Mouse (Mus musculus): ENCODE results near the gene Prune2. TPM values are rescaled to one million over a fixed set of nuclear protein-coding genes. Genes with fewer than 3 reads are reported as not detected.

The Prune2 gene
- total RNA-seq, 2 experiments from 2014 or later = 41.3 to 41.6 TPM

DNA sequence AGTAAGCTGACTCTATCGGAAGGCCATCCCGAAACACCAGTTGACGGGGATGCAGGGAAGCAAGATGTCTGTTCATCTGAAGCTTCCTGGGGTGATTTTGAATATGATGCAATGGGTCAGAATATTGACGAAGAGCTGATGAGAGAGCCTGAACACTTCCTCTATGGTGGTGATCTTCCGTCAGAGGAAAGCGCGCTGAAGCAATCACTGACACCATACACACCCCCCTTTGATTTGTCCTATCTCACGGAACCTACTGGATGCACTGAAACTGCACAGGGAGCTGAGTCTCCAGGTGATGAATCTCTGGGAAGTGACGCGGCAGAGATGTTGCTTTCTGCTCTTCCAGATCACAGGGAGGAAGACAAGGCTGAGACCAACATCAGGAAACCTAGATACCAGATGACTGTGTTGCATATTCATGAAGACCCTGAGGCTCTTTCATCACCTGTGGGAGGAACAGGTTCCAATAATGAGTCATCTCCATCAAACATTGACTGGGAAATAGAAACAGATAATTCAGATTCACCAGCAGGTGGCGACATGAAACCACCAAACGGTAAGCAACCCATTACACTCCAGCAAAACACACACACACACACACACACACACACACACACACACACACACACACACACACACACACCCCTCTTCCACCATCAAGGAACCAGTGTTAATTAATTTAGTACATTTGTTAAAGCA, 168.3 kb downstream of the Prune2 start:
- peak; percentile 63 to 74 for DNase-seq (ENCODE audit: low spot score in 2 of 2)

GRCm38 (mm10) chr19:17125380-17125779, 169.5 kb downstream of the Prune2 start:
- DNase-seq (ENCODE audit: low spot score in 2 of 2) = no peak

DNA sequence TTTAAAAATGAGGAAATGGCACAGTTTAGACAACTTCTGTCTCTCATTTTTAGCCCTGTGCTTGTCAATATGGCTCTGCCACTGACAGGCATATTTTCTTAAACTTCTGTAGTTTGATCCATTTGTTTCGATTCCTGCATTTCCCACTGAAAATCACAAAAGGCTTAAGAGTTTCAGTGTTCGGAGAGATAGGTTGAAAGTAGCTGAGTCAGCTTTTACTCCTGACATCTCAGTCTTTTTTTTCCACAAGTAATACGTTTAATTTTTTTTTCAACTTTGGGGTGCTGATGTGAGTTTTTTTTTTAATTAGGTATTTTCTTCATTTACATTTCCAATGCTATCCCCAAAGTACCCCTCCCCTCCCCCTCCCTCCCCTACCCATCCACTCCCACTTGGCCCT, 174.6 kb downstream of the Prune2 start:
- DNase-seq (ENCODE audit: low spot score in 2 of 2) = no peak

GRCm38 (mm10) chr19:17136677-17137460, 181.0 kb downstream of the Prune2 start:
- DNase-seq (ENCODE audit: low spot score in 2 of 2) = peak; percentile 41 to 60

DNA sequence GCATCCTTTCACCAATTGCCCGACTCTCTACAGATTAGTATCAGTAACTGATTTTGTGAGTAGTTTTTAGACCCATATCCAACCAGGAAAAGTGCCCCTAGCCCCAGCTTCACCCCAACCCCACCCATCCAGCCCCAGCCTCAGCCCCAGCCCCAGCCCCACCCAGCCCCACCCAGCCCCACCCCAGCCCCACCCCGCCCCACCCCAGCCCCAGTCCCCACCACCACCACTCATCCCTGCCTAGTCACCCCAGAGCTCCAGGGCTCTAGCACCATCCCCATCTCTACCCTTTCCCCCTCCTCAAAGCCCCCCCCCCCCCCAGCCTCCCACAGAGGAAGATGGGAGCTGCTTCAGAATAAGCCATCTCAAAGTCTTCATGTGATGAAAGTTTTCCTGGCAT, 181.7 kb downstream of the Prune2 start:
- DNase-seq (ENCODE audit: low spot score in 2 of 2) = no peak

DNA sequence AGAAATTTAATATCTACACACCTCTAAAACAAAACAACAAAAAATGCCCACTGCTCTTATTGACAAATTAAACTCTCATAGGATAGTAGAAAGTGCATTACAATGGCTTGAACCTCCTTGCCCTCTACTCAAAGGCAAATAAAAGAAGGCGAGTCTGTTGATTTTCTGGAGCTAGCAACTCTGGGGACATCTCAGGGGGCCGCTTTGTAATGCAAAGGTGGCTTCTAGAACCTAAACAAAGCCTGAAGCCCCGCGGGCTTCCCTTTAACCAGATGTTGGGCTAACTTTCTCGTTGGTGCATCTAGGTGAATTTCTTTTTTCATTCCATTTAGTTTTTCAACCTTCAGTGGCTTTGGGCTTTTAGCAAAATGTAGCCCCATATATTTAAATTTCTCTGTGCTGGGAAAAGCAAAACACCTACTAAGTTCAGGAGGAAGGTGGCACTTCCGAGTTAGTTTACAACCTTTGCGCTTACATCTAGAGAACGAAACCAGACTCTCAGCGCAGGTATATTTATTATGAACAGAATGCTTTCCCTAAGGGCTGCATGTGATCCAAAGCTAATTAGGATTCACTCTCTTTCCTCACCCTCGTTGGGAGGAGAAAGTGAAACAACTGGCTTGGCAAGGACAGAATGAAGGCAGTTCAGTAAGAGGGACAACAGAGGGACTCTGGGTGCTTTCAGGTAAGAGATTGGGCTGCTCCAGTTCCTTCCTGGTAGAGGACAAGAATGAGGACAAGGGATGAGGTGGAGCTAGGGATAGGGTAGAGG, 182.4 kb downstream of the Prune2 start:
- no peak for DNase-seq (ENCODE audit: low spot score in 2 of 2)

GRCm38 (mm10) chr19:17140016-17140914, 184.3 kb downstream of the Prune2 start:
- no peak for DNase-seq (ENCODE audit: low spot score in 2 of 2)

GRCm38 (mm10) chr19:17143245-17143644, 187.3 kb downstream of the Prune2 start:
- DNase-seq (ENCODE audit: low spot score in 2 of 2) = no peak

DNA sequence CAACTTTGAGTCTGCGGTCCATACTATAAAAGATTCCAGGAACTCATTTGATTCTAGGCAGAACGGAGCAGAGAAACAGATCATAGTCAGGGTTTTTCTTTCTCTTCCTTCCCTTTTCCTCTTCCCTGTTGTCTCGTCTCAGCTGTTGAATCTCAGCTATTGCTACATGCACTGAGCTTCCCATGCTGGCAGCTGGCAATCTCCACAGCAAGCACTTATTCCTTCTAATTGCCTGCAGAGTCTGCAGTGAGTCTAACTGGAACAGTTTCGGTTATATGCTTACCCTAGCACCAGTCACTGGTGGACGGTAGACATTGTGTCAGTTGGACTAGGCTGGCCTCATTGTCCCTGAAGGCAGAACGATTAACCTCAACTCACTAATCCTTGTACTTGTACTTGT, 188.3 kb downstream of the Prune2 start:
- DNase-seq (ENCODE audit: low spot score in 2 of 2) = no peak

DNA sequence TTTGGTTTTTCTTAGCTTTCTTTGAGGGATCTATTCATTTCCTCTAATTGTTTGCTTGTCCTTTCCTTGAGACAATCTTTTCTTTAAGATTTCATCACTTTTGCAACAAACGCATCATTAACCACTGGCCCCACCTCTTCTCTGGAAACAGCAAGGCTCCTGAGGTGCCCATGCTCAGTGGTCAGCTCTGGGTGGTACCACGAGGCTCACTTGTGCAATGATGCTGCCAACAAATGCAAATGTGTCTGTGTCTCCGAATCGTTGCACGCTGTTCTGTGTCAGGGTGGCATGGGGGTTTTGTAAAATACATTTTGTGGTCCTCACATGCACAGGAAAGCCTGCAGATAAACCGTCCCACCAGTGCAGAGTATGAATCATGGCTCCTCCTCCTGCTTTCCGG, 194.1 kb downstream of the Prune2 start:
- DNase-seq (ENCODE audit: low spot score in 2 of 2) = no peak

- no peak for DNase-seq (ENCODE audit: low spot score in 2 of 2)
Observed at GRCm38 (mm10) chr19:17151781-17152180, 195.9 kb downstream of the Prune2 start.

GRCm38 (mm10) chr19:17152461-17152860, 196.5 kb downstream of the Prune2 start:
- no peak for DNase-seq (ENCODE audit: low spot score in 2 of 2)

DNA sequence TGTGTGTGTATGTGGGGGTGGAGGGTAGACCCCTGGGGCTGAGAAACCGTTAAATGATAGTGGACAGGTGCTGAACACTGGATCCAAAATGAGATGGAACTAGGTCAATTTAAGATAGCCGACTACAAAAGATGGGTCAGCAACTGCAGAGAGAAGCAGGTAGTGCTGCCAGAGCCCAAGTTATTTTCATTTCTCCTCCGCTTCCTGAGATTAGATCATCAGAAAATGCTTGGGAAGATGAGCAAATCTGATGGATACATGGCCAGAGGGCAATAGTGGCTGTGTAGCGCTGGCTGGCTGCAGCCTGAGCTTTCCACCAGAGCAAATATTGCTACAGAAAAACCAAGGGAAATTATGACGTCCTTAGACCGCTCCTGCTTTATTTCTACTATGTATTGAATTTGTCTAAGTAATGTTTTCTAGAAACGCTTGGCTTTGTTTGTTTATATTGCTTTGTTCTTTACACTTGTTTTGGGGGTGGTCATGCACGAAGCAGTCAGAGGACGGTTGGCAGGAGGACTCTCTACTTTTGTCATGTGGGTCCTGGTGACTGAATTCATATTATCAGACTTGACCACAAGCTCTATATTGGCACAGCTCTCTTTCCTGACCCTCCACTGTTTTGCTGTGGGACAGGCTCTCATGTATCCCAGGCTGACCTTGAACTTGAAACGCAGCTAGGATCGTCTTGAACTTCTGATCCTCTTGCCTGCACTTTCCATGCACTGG, 198.2 kb downstream of the Prune2 start:
- DNase-seq (ENCODE audit: low spot score in 2 of 2) = no peak

DNA sequence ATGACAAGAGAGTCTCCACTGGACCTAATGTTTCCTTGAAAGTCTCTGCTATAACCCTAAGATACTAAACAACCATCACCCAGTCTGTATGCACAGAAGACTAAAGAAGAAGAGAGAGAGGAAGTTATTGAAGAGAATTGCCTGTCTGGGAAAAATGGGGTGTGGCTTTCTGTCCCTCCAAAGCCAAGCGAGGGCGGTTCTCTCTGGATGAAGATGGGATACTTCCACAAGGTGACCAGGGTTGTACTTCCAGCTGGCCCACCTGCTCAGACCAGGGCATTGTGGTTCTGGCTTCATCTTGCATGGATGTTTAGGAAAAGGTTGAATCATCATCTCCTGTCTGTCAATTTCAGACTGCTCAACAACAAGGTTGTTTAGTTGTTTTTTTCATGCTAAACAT, 199.3 kb downstream of the Prune2 start:
- DNase-seq (ENCODE audit: low spot score in 2 of 2) = no peak

- DNase-seq (ENCODE audit: low spot score in 2 of 2) = no peak
Observed at GRCm38 (mm10) chr19:17159676-17160075, 203.8 kb downstream of the Prune2 start.

- DNase-seq (ENCODE audit: low spot score in 2 of 2) = no peak
Observed at GRCm38 (mm10) chr19:17160231-17160630, 204.3 kb downstream of the Prune2 start.

DNA sequence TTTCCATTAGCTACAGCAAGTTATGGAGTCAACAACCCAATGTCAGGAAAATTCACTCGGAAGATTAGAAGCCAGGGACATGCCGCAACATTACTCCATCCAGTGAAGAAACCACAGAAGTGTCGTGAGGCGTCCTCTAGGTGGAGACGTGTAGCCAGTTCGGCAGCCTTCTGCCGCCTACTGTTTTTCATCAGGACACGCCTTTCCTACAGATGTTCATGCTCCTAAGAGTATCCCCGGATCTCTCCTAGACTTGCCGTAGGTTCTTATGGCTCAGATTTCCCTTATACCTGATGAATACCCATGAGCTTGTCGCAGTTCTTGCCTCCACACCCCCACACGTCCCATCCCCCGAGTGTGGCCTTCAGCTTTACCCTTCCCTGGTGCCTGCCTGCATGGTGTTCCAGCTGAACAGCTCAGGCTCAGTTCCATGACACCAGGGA, 207.6 kb downstream of the Prune2 start:
- DNase-seq (ENCODE audit: low spot score in 2 of 2) = peak; percentile 29 to 39

DNA sequence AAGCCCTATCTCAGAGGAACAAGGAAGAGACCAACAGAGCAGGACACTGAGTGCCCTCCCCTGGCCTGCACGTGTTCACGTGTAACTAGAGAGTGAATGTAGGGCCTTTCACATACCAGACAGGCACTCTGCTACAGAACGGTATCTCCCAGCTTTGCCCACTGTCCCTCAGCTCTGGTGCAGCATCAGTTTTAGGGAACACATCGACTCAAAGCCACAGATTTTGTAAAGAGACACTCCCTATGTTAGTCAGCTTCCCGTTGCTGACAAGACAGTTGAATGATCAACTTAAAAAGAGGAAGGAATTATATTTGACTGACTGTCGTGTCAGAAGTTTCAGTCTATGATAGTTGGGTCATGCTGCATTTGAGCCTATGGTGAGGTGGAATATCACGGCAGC, 210.4 kb downstream of the Prune2 start:
- no peak for DNase-seq (ENCODE audit: low spot score in 2 of 2)

DNA sequence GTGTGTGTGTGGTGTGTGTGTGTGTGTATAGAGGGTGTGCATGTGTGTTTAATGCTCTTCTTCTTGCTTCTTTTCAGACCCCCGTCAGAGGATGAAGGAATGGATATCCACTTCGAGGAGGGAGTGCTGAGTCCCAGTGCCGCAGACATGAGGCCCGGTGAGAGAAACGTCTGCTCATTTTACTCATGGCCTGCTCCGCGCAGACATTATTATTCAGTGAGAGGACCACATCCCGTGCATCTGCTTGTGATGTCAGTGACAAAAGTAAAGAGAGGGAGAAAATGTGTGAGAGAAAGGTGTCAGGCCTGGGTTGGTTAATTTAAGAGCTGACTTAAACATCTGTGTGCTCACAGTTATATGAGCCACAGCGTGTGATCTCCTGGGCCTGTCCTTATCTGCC, 212.3 kb downstream of the Prune2 start:
- DNase-seq (ENCODE audit: low spot score in 2 of 2) = no peak

- no peak for DNase-seq (ENCODE audit: low spot score in 2 of 2)
Observed at GRCm38 (mm10) chr19:17169746-17170145, 213.8 kb downstream of the Prune2 start.
